Mouse (Mus musculus) liver, embryonic 13.5 days (tissue): ENCODE results near the gene Arhgef18. TPM values are rescaled to one million over a fixed set of nuclear protein-coding genes. Genes with fewer than 3 reads are reported as not detected.

Experiments
- ATAC-seq: fragments of 200-750 bp; cut with Nextera tagmentation; 2 replicates; pipeline ENCODE4 v1.8.0; 2017; ENCODE audit warnings: low read depth, mild to moderate bottlenecking, moderate number of reproducible peaks, moderate library complexity
- DNase-seq: peaks from one replicate; pipeline ENCODE4 v3.0.0; 2022
- H3K27ac ChIP-seq: fragments of 300-500 bp; sonication (generic); 2 replicates; pipeline ENCODE4 v1.5.1; 2015; ENCODE audit warnings: moderate library complexity, mild to moderate bottlenecking, inconsistent platforms
- H3K27me3 ChIP-seq: fragments of 300-500 bp; sonication (generic); 2 replicates; pipeline ENCODE4 v1.6.1; 2015; ENCODE audit warnings: mild to moderate bottlenecking, inconsistent platforms
- H3K36me3 ChIP-seq: fragments of 300-500 bp; sonication (generic); 2 replicates; pipeline ENCODE4 v1.6.1; 2015; ENCODE audit warnings: mild to moderate bottlenecking, inconsistent platforms
- H3K4me1 ChIP-seq: fragments of 300-500 bp; sonication (generic); replicated peaks from 2 replicates; pipeline ENCODE4 v1.6.1; 2015; ENCODE audit warnings: inconsistent platforms
- H3K4me2 ChIP-seq: fragments of 300-500 bp; sonication (generic); 2 replicates; pipeline ENCODE4 v1.6.1; 2015; ENCODE audit warnings: inconsistent platforms, mild to moderate bottlenecking, moderate library complexity
- H3K4me3 ChIP-seq: fragments of 300-500 bp; sonication (generic); replicated peaks from 2 replicates; pipeline ENCODE4 v1.5.1; 2015; ENCODE audit warnings: mild to moderate bottlenecking, inconsistent platforms
- H3K9ac ChIP-seq: fragments of 300-500 bp; sonication (generic); 2 replicates; pipeline ENCODE4 v1.6.1; 2015; ENCODE audit warnings: mild to moderate bottlenecking, inconsistent platforms
- H3K9me3 ChIP-seq: fragments of 300-500 bp; sonication (generic); replicated peaks from 2 replicates; pipeline ENCODE4 v1.6.1; 2016; ENCODE audit warnings: inconsistent platforms
- WGBS: fragments of 180-500 bp; shearing (Covaris S2); methylation state at CpG from one replicate; pipeline ENCODE4 v1.1.7; 2015; ENCODE audit not compliant: insufficient replicate concordance; 5-methylcytosine and 5-hydroxymethylcytosine counted together
- polyA plus RNA-seq: library from polyadenylated mRNA; unstranded; fragments of >200 nt; fragmentation: Nextera tagmentation; extraction: Ambion mirVana; gene quantifications from 2 replicates; pipeline ENCODE4 v1.2.1, GENCODE M21; 2015

Arhgef18 gene
- polyA plus RNA-seq, 1 experiment from 2014 or later: 2.2 TPM

GRCm38 (mm10) chr8:3400509-3400908 lies 7.7 kb downstream of the Arhgef18 start:
- 55% methylated on average over 2 of the region's 2 CpGs for WGBS
- no peak for ATAC-seq
- no peak overlapping the region for H3K27ac ChIP-seq

DNA sequence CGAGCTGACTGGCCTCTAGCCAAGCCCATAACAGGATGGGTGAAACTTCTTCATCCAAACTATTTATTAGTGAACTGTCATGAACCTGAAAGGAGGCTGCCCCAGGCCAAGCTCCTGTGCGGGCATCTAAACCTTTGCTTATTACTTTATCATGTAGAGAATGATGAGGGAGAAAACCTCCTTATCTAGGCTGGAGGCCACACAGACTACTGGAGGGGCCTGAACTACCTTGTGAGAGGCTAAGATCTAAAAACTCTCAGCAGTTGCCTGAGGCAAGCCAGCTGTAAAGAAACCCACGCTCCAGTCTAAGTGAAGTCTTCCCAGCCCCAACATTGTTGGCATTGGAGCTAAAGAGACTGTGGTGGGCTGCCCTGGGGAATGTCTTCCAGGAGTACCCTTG lies 14.6 kb downstream of the Arhgef18 start:
- H3K27me3 ChIP-seq: no peaks in the 10 kb centered on the region
- WGBS: 39% methylated on average over 3 of the region's 3 CpGs
- H3K4me3 ChIP-seq: no peak overlapping the region
- no peaks in the 10 kb centered on the region for H3K36me3 ChIP-seq
- DNase-seq: peak; percentile 27
- H3K4me1 ChIP-seq: peaks cover 60% of the 10 kb centered on the region
- ATAC-seq: peak; percentile 63
- no peak overlapping the region for H3K27ac ChIP-seq
- peak overlapping the region; percentile 13 for H3K4me2 ChIP-seq
- no peaks in the 10 kb centered on the region for H3K9me3 ChIP-seq
- H3K9ac ChIP-seq: no peak overlapping the region

More at GRCm38 (mm10) chr8:3400509-3400908, 7.7 kb downstream of the Arhgef18 start:
- Histone ChIP-seq H3K4me1 (peaks cover 11% of the 10 kb centered on the region), H3K9ac (no peak overlapping the region), H3K9me3 (no peaks in the 10 kb centered on the region), H3K36me3 (peaks cover 11% of the 10 kb centered on the region), H3K4me2 (no peak overlapping the region), H3K4me3 (no peak overlapping the region), H3K27me3 (no peaks in the 10 kb centered on the region)
- DNase-seq: no peak

GRCm38 (mm10) chr8:3411085-3411484 lies 18.3 kb downstream of the Arhgef18 start:
- Histone ChIP-seq H3K4me1 (peaks cover 95% of the 10 kb centered on the region), H3K36me3 (no peaks in the 10 kb centered on the region), H3K27ac (peak overlapping the region; percentile 77), H3K9me3 (no peaks in the 10 kb centered on the region), H3K27me3 (no peaks in the 10 kb centered on the region), H3K4me3 (no peak overlapping the region), H3K4me2 (peak overlapping the region; percentile 44), H3K9ac (no peak overlapping the region)
- peak; percentile 41 for ATAC-seq
- peak; percentile 57 for DNase-seq
- WGBS: 33% methylated on average over 2 of the region's 2 CpGs

GRCm38 (mm10) chr8:3411901-3412301 lies 19.1 kb downstream of the Arhgef18 start:
- no peaks in the 10 kb centered on the region for H3K27me3 ChIP-seq
- ATAC-seq (peak; percentile 85), DNase-seq (peak; percentile 72)
- H3K36me3 ChIP-seq: no peaks in the 10 kb centered on the region
- H3K4me3 ChIP-seq: no peak overlapping the region
- peaks cover 94% of the 10 kb centered on the region for H3K4me1 ChIP-seq
- peak overlapping the region; percentile 10; the same call in 1 of the 2 replicates for H3K9ac ChIP-seq
- no peaks in the 10 kb centered on the region for H3K9me3 ChIP-seq
- peak overlapping the region; percentile 44 for H3K4me2 ChIP-seq
- peak overlapping the region; percentile 77 for H3K27ac ChIP-seq
- WGBS: 19% methylated on average over 7 of the region's 7 CpGs

GRCm38 (mm10) chr8:3412816-3413215 lies 20.0 kb downstream of the Arhgef18 start:
- H3K9me3 ChIP-seq: no peaks in the 10 kb centered on the region
- H3K4me2 ChIP-seq: no peak overlapping the region
- no peak overlapping the region for H3K9ac ChIP-seq
- WGBS: 71% methylated on average over 1 of the region's 1 CpGs
- peak overlapping the region; percentile 37; the same call in 1 of the 2 replicates for H3K27ac ChIP-seq
- no peaks in the 10 kb centered on the region for H3K36me3 ChIP-seq
- H3K27me3 ChIP-seq: no peaks in the 10 kb centered on the region
- H3K4me1 ChIP-seq: peaks cover 94% of the 10 kb centered on the region
- DNase-seq: no peak
- ATAC-seq: no peak
- no peak overlapping the region for H3K4me3 ChIP-seq

GRCm38 (mm10) chr8:3414639-3415190 lies 21.9 kb downstream of the Arhgef18 start:
- Histone ChIP-seq H3K27ac (no peak overlapping the region), H3K27me3 (no peaks in the 10 kb centered on the region), H3K4me1 (peaks cover 90% of the 10 kb centered on the region), H3K4me3 (no peak overlapping the region), H3K9ac (no peak overlapping the region), H3K36me3 (no peaks in the 10 kb centered on the region), H3K4me2 (no peak overlapping the region), H3K9me3 (no peaks in the 10 kb centered on the region)
- ATAC-seq: no peak
- DNase-seq: no peak
- 74% methylated on average over 6 of the region's 6 CpGs for WGBS

DNA sequence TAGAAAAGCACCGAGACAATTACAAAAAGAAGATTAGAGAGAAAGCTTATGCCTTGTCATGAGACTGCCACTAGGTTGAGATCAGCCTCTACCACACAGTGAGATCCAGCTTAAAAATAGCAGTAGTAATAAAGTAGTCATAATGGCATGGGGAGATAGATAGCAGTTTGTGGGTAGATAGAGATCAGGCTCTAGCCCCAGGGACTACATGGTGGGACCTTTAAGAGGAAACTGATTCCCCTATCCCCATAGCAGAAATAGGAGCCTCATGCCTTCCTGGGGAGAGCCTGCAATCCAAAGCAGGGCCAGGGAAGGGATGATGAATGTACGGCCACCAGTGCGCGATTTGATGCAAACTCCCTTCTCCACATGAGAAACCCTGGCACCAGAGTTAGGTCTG lies 22.5 kb downstream of the Arhgef18 start:
- Histone ChIP-seq H3K4me3 (no peak overlapping the region), H3K4me2 (no peak overlapping the region), H3K36me3 (0 out of 2 replicates have a peak, but pooled peaks cover under 1% of the 10 kb centered on the region), H3K9ac (no peak overlapping the region), H3K27ac (no peak overlapping the region), H3K9me3 (no peaks in the 10 kb centered on the region), H3K4me1 (peaks cover 86% of the 10 kb centered on the region), H3K27me3 (no peaks in the 10 kb centered on the region)
- ATAC-seq (no peak), DNase-seq (no peak)
- 40% methylated on average over 4 of the region's 4 CpGs for WGBS

DNA sequence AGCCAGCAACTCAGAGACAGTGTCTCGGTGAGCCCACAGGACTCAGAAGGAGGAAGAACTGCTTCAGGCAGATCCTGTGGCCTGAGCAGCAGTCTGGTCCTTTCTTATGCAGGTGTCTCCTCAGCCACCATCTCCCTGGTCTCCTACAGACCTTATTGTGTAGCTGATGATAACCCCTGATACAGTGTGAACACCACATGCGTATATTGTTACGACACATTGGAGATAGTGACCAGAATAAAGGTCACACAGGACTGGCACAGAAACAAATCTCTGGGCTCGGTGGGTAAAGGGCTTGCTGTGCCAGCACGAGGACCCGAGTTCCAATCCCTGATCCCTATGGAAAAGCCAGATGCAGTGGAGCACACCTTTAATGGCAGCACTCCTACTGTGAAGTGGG lies 22.9 kb downstream of the Arhgef18 start:
- no peaks in the 10 kb centered on the region for H3K27me3 ChIP-seq
- no peak overlapping the region for H3K4me3 ChIP-seq
- H3K9me3 ChIP-seq: no peaks in the 10 kb centered on the region
- no peak overlapping the region for H3K4me2 ChIP-seq
- 67% methylated on average over 6 of the region's 6 CpGs for WGBS
- no peak overlapping the region for H3K27ac ChIP-seq
- peaks cover 83% of the 10 kb centered on the region for H3K4me1 ChIP-seq
- ATAC-seq (no peak), DNase-seq (no peak)
- no peak overlapping the region for H3K9ac ChIP-seq
- H3K36me3 ChIP-seq: 0 out of 2 replicates have a peak, but pooled peaks cover 2% of the 10 kb centered on the region

DNA sequence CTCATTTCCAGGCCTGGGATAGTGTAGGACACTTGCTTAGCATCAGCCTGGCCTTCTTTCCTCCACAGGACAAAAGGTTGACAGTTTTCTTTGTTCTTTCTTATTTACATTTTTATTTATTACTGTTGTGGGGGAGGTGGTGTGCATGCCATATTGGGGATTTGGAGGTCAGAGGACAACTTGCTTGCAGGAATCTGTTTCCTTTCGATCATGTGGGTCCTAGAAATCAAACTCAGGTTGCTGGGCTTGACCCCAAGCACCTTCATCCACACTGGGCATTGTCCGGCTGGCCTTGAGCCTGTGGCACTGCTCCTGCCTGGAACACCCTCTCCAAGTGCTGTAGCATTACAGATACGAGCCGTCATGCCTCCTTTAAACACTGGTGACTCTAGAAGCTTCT lies 24.0 kb downstream of the Arhgef18 start:
- Histone ChIP-seq H3K4me1 (peaks cover 75% of the 10 kb centered on the region), H3K4me2 (no peak overlapping the region), H3K36me3 (0 out of 2 replicates have a peak, but pooled peaks cover 2% of the 10 kb centered on the region), H3K27me3 (no peaks in the 10 kb centered on the region), H3K9ac (no peak overlapping the region), H3K9me3 (no peaks in the 10 kb centered on the region), H3K4me3 (no peak overlapping the region), H3K27ac (peak overlapping the region; percentile 12; the same call in 1 of the 2 replicates)
- DNase-seq (no peak), ATAC-seq (no peak)
- WGBS: 54% methylated on average over 4 of the region's 4 CpGs

DNA sequence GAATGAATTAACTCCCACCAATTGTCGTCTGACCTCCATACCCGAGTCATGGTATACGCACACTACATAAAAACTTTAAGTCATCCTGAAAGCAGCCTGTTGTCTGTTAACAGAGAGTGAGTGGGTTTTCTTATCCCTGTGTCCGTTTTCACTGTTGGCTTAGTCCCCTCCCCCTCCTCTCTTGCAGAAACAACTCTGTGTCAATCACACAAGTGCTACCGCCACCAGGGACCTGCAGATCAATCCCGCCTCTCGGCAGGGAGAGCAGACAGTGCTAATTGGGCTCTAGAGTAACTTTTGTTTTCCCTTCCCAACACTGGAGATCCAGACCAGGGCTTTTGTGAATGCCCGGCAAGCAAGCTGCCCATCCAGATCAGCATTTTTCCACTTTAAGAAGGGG lies 24.6 kb downstream of the Arhgef18 start:
- H3K36me3 ChIP-seq: 0 out of 2 replicates have a peak, but pooled peaks cover 2% of the 10 kb centered on the region
- H3K4me1 ChIP-seq: peaks cover 71% of the 10 kb centered on the region
- H3K27me3 ChIP-seq: no peaks in the 10 kb centered on the region
- WGBS: 25% methylated on average over 8 of the region's 8 CpGs
- DNase-seq (no peak), ATAC-seq (peak; percentile 18; the same call in 1 of the 2 replicates)
- H3K9ac ChIP-seq: no peak overlapping the region
- peak overlapping the region; percentile 12; the same call in 1 of the 2 replicates for H3K27ac ChIP-seq
- H3K9me3 ChIP-seq: no peaks in the 10 kb centered on the region
- 0 out of 2 replicates have a peak overlapping the region, but pooled peaks have one; percentile 6 for H3K4me2 ChIP-seq
- no peak overlapping the region for H3K4me3 ChIP-seq

GRCm38 (mm10) chr8:3418101-3418500 lies 25.3 kb downstream of the Arhgef18 start:
- peaks cover 65% of the 10 kb centered on the region for H3K4me1 ChIP-seq
- no peaks in the 10 kb centered on the region for H3K9me3 ChIP-seq
- H3K4me2 ChIP-seq: no peak overlapping the region
- H3K4me3 ChIP-seq: no peak overlapping the region
- H3K27me3 ChIP-seq: no peaks in the 10 kb centered on the region
- peak overlapping the region; percentile 12; the same call in 1 of the 2 replicates for H3K27ac ChIP-seq
- 67% methylated on average over 1 of the region's 1 CpGs for whole genome bisulfite sequencing
- DNase-seq (no peak), ATAC-seq (no peak)
- 0 out of 2 replicates have a peak, but pooled peaks cover 2% of the 10 kb centered on the region for H3K36me3 ChIP-seq
- no peak overlapping the region for H3K9ac ChIP-seq
